Comparison of ENCODE assay signal across 25 mouse cellular contexts in the genomic region with DNA sequence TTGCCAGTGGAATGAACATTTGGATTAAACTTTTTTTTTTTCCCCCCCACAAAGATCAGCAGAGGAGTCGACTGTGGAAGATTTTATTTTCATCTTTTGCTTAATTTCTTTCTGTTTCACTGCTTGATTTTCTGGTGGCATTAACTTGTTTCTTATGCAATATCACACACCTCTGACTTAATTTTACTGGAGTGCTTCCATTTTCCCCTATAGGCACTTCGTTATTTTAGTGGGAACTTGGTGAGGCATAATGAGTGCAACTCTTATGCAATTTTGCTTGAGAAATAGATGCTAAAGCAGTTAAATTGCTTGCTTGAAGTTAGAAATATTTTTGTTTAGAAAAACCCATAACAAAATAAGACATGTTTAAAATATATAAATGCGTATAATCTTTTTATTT.
DNase-seq lines count a peak whose midpoint lies in the region; ATAC-seq and TF ChIP-seq lines count a peak whose summit lies in the region.
"Had no signal": no experiment of that assay in that cellular context is flagged by ENCODE, and none has a peak within 500 bp of the region (broad histone marks: within the 10 kb centered on the region; RNA-seq: fewer than 3 reads in every experiment).

No protein-coding gene starts in this region.

- no peak overlapping the region for H3K4me3 ChIP-seq in kidney, embryonic 15.5 days (replicated peaks)
- no peak overlapping the region for H3K4me3 ChIP-seq in liver, postnatal 0 days (ENCODE audit: low read depth, low read length)
- H3K4me3 ChIP-seq: embryonic facial prominence, embryonic 13.5 days; embryonic facial prominence, embryonic 15.5 days; erythroblast, embryonic 14.5 days; forebrain, embryonic 13.5 days; forebrain, embryonic 15.5 days had no signal

- DNase-seq in lung, postnatal 36 days = peak; percentile 1
- DNase-seq in lung, postnatal 4 days = no peak
- DNase-seq in fat pad, adult 2 months (ENCODE audit: extremely low read depth, low read depth, low spot score) = peak; percentile 76
- no peak for DNase-seq in gastrocnemius, adult 8-10 months (ENCODE audit: low spot score in 2 of 2)
- DNase-seq in liver, postnatal 0 days = no peak
- DNase-seq: adrenal gland, adult 8-10 months; adrenal gland, postnatal 14 days; adrenal gland, postnatal 36 days; cerebellum, adult 11-12 months; cerebellum, adult 2 months; cerebellum, adult 9-10 months; cerebellum, postnatal 10 days; cerebellum, postnatal 25 days; embryo, embryonic 11 days; forebrain, postnatal 0 days had no signal

- no peak overlapping the region for H3K9ac ChIP-seq in kidney, embryonic 15.5 days
- H3K9ac ChIP-seq in liver, postnatal 0 days (replicated peaks) = no peak overlapping the region
- H3K9ac ChIP-seq: embryonic facial prominence, embryonic 13.5 days; embryonic facial prominence, embryonic 15.5 days; forebrain, embryonic 13.5 days; forebrain, embryonic 15.5 days; forebrain, postnatal 0 days had no signal

- H3K27me3 ChIP-seq in kidney, embryonic 15.5 days = no peaks in the 10 kb centered on the region
- H3K27me3 ChIP-seq in liver, postnatal 0 days (ENCODE audit: insufficient read depth, low read length) = no peaks in the 10 kb centered on the region
- H3K27me3 ChIP-seq: embryonic facial prominence, embryonic 13.5 days; embryonic facial prominence, embryonic 15.5 days; forebrain, embryonic 13.5 days; forebrain, embryonic 15.5 days had no signal

- ATAC-seq in granulocyte monocyte progenitor cell, adult 5-6 weeks (replicated peaks; ENCODE audit: poor library complexity, severe bottlenecking) = peak; percentile 90
- ATAC-seq in megakaryocyte progenitor cell, adult 5-6 weeks (replicated peaks; ENCODE audit: poor library complexity) = peak; percentile 82
- no peak for ATAC-seq in kidney, embryonic 15.5 days (replicated peaks; ENCODE audit: low FRiP score)
- ATAC-seq in liver, postnatal 0 days = no peak
- ATAC-seq: activated CD4-positive, CD25-positive, alpha-beta regulatory T cell, adult 4 months; forebrain, embryonic 13.5 days; forebrain, embryonic 15.5 days; forebrain, postnatal 0 days; Patski had no signal

- TF ChIP-seq EP300 in liver, postnatal 0 days (IDR thresholded peaks at IDR 0.05; ENCODE audit: low read depth) = no peak

- no peak overlapping the region for H3K27ac ChIP-seq in kidney, embryonic 15.5 days
- H3K27ac ChIP-seq in liver, postnatal 0 days (ENCODE audit: low read depth) = no peak overlapping the region
- H3K27ac ChIP-seq: embryonic facial prominence, embryonic 13.5 days; embryonic facial prominence, embryonic 15.5 days; forebrain, embryonic 13.5 days; forebrain, embryonic 15.5 days had no signal

- WGBS in kidney, embryonic 15.5 days = 86% methylated on average over 3 of the region's 3 CpGs
- WGBS in liver, postnatal 0 days (ENCODE audit: insufficient replicate concordance) = 63% methylated on average over 3 of the region's 3 CpGs

- TF ChIP-seq CTCF in liver, postnatal 0 days (IDR thresholded peaks at IDR 0.05; ENCODE audit: low read depth) = no peak

- no peaks in the 10 kb centered on the region for H3K9me3 ChIP-seq in kidney, embryonic 15.5 days (replicated peaks)
- H3K9me3 ChIP-seq in liver, postnatal 0 days (ENCODE audit: low read length) = no peaks in the 10 kb centered on the region
- H3K9me3 ChIP-seq: embryonic facial prominence, embryonic 13.5 days; embryonic facial prominence, embryonic 15.5 days; forebrain, embryonic 13.5 days; forebrain, embryonic 15.5 days had no signal

- no peaks in the 10 kb centered on the region for H3K4me1 ChIP-seq in kidney, embryonic 15.5 days
- no peaks in the 10 kb centered on the region for H3K4me1 ChIP-seq in liver, postnatal 0 days (ENCODE audit: insufficient read depth)
- H3K4me1 ChIP-seq: embryonic facial prominence, embryonic 13.5 days; embryonic facial prominence, embryonic 15.5 days; forebrain, embryonic 13.5 days; forebrain, embryonic 15.5 days had no signal

- no peak overlapping the region for H3K4me2 ChIP-seq in kidney, embryonic 15.5 days
- no peak overlapping the region for H3K4me2 ChIP-seq in liver, postnatal 0 days (ENCODE audit: low read depth, low read length)
- H3K4me2 ChIP-seq: embryonic facial prominence, embryonic 13.5 days; embryonic facial prominence, embryonic 15.5 days; forebrain, embryonic 13.5 days; forebrain, embryonic 15.5 days had no signal

- no peaks in the 10 kb centered on the region for H3K36me3 ChIP-seq in kidney, embryonic 15.5 days
- H3K36me3 ChIP-seq in liver, postnatal 0 days (replicated peaks; ENCODE audit: insufficient read depth, low read length) = no peaks in the 10 kb centered on the region
- H3K36me3 ChIP-seq: embryonic facial prominence, embryonic 13.5 days; embryonic facial prominence, embryonic 15.5 days; forebrain, embryonic 15.5 days had no signal

Comparison
In these comparisons a context has a peak if more than half of its experiments do, and no peak if none do; other contexts are left out.
1. DNase-seq: peak in lung, postnatal 36 days (single experiment) and fat pad, adult 2 months (single experiment); none in lung, postnatal 4 days (0 of 2), gastrocnemius, adult 8-10 months (0 of 2) and liver, postnatal 0 days (single experiment).
2. ATAC-seq: peak in granulocyte monocyte progenitor cell, adult 5-6 weeks (single experiment) and megakaryocyte progenitor cell, adult 5-6 weeks (single experiment); none in kidney, embryonic 15.5 days (single experiment) and liver, postnatal 0 days (single experiment).